Mouse (Mus musculus): ENCODE results near the gene Mfsd12. TPM values are rescaled to one million over a fixed set of nuclear protein-coding genes. Genes with fewer than 3 reads are reported as not detected.

Mfsd12 gene
- polyA plus RNA-seq (2012; fragmentation: generic; extraction: Trizol) = 21.7 TPM

- TF ChIP-seq SRF (IDR thresholded peaks at IDR 0.05; ENCODE audit: control insufficient read depth, insufficient read length, low read depth) = peak; percentile 64
- TF ChIP-seq MAX (IDR thresholded peaks at IDR 0.05; ENCODE audit: low read depth) = no peak
- TF ChIP-seq E2F4 (IDR thresholded peaks at IDR 0.05; ENCODE audit: insufficient read depth) = no peak
- TF ChIP-seq POLR2AphosphoS2 (IDR thresholded peaks at IDR 0.05; ENCODE audit: insufficient read length, low read depth) = peak; percentile 86
- TF ChIP-seq MYOG (IDR thresholded peaks at IDR 0.05; ENCODE audit: control insufficient read depth in 1 of 3, insufficient read depth in 1 of 3, insufficient read length in 2 of 3, low read depth in 2 of 3) = peak in 1 of 3 experiments; percentile 25
- TF ChIP-seq MYOD1 (IDR thresholded peaks at IDR 0.05; ENCODE audit: control insufficient read depth in 1 of 3, insufficient read length in 2 of 3, low read depth in 2 of 3) = peak in 1 of 3 experiments; percentile 35
- TF ChIP-seq POLR2A (IDR thresholded peaks at IDR 0.05; ENCODE audit: insufficient read length, low read depth) = peak; percentile 95
- TF ChIP-seq USF1 (IDR thresholded peaks at IDR 0.05; ENCODE audit: low read depth) = no peak
- TF ChIP-seq REST (IDR thresholded peaks at IDR 0.05; ENCODE audit: insufficient read depth, insufficient read length) = no peak
- TF ChIP-seq CEBPB (IDR thresholded peaks at IDR 0.05; ENCODE audit: insufficient read depth, poor library complexity, severe bottlenecking) = no peak
- no peak for TF ChIP-seq TCF3 (IDR thresholded peaks at IDR 0.05; ENCODE audit: insufficient read length, low read depth)
- peaks cover 5% of the 10 kb centered on the region for H3K79me2 ChIP-seq (ENCODE audit: control insufficient read depth, insufficient read depth)
- H3ac ChIP-seq (ENCODE audit: control insufficient read depth, insufficient read length) = peak within 1 kb of the TSS; percentile 25
- peak within 1 kb of the TSS; percentile 92 for H3K4me2 ChIP-seq (ENCODE audit: low read depth)
- no peaks in the 10 kb centered on the region for H3K27me3 ChIP-seq (ENCODE audit: control insufficient read depth, insufficient read depth, insufficient read length)
- H3K4me3 ChIP-seq = peak within 1 kb of the TSS; percentile 55
- H3K36me3 ChIP-seq (ENCODE audit: control insufficient read depth, insufficient read depth) = no peaks in the 10 kb centered on the region
These were observed at the start of gene Mfsd12 for GRCm38 (mm10) chr10:81356991-81357844. Gene Mfsd12 (plus strand): TSS chr10:81357491.

DNA sequence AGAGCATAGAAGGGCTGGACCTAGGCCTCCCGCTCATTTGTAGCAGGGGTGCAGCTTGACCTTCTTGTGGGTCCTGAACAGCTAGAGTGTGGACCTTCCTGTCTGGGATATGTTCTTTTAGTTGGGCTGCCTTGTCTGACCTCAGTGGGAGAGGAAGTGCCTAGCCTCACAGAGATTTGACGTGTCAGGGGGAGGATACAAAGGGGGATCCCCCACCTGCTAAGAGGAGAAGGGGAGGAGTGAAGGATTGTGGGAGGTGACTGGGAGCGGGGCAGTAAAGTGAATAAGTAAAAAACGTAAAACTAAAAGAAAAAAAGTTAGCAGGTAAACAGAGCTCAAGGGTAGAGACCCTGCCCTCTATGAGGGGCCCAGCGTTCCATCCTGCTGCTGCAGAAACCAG is 47.7 kb upstream of the Mfsd12 start:
- no peak overlapping the region for H3K4me2 ChIP-seq (ENCODE audit: low read depth)
- no peak overlapping the region for H3ac ChIP-seq (ENCODE audit: control insufficient read depth, insufficient read length)
- H3K27me3 ChIP-seq (ENCODE audit: control insufficient read depth, insufficient read depth, insufficient read length) = no peaks in the 10 kb centered on the region
- H3K36me3 ChIP-seq (ENCODE audit: control insufficient read depth, insufficient read depth) = no peaks in the 10 kb centered on the region
- H3K79me2 ChIP-seq (ENCODE audit: control insufficient read depth, insufficient read depth) = no peaks in the 10 kb centered on the region
- TF ChIP-seq SRF (IDR thresholded peaks at IDR 0.05; ENCODE audit: control insufficient read depth, insufficient read length, low read depth) (no peak), REST (IDR thresholded peaks at IDR 0.05; ENCODE audit: insufficient read depth, insufficient read length) (no peak)
- no peak overlapping the region for H3K4me3 ChIP-seq

DNA sequence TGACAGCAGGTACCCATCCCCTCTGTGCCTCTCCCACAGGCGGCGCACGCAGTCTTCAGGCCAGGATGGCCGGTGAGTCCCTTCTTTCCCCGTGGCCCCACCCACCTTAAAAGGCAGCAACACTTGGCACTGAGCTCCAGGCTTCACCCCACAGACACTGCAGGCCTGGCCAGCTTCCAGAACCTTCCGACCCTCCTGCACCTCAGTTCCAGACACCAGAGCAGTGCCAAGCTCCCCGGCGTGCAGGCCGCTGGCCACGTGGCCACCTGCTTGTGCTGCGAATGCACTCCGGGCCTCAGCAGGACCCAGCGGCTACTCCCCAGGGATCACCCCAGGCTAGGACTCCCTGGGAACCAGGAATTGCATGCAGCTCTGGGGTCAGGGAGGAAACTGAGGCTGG is 43.7 kb upstream of the Mfsd12 start:
- Histone ChIP-seq H3K4me2 (ENCODE audit: low read depth) (no peak overlapping the region), H3K4me3 (no peak overlapping the region), H3ac (ENCODE audit: control insufficient read depth, insufficient read length) (no peak overlapping the region), H3K27me3 (ENCODE audit: control insufficient read depth, insufficient read depth, insufficient read length) (no peaks in the 10 kb centered on the region), H3K79me2 (ENCODE audit: control insufficient read depth, insufficient read depth) (no peaks in the 10 kb centered on the region), H3K36me3 (ENCODE audit: control insufficient read depth, insufficient read depth) (no peaks in the 10 kb centered on the region)
- no peak for TF ChIP-seq E2F4 (IDR thresholded peaks at IDR 0.05; ENCODE audit: insufficient read depth)
- TF ChIP-seq TCF3 (IDR thresholded peaks at IDR 0.05; ENCODE audit: insufficient read length, low read depth) = no peak
- TF ChIP-seq POLR2A (IDR thresholded peaks at IDR 0.05; ENCODE audit: insufficient read length, low read depth) = no peak
- no peak for TF ChIP-seq CEBPB (IDR thresholded peaks at IDR 0.05; ENCODE audit: insufficient read depth, poor library complexity, severe bottlenecking)
- TF ChIP-seq MYOD1 (IDR thresholded peaks at IDR 0.05; ENCODE audit: control insufficient read depth in 1 of 3, insufficient read length in 2 of 3, low read depth in 2 of 3) = no peak
- no peak for TF ChIP-seq TCF12 (IDR thresholded peaks at IDR 0.05; ENCODE audit: insufficient read depth, poor library complexity, severe bottlenecking)
- TF ChIP-seq REST (IDR thresholded peaks at IDR 0.05; ENCODE audit: insufficient read depth, insufficient read length) = no peak
- no peak for TF ChIP-seq MAX (IDR thresholded peaks at IDR 0.05; ENCODE audit: low read depth)
- no peak for TF ChIP-seq MYOG (IDR thresholded peaks at IDR 0.05; ENCODE audit: control insufficient read depth in 1 of 3, insufficient read depth in 1 of 3, insufficient read length in 2 of 3, low read depth in 2 of 3)
- no peak for TF ChIP-seq POLR2AphosphoS2 (IDR thresholded peaks at IDR 0.05; ENCODE audit: insufficient read length, low read depth)
- no peak for TF ChIP-seq USF1 (IDR thresholded peaks at IDR 0.05; ENCODE audit: low read depth)
- no peak for TF ChIP-seq SRF (IDR thresholded peaks at IDR 0.05; ENCODE audit: control insufficient read depth, insufficient read length, low read depth)

DNA sequence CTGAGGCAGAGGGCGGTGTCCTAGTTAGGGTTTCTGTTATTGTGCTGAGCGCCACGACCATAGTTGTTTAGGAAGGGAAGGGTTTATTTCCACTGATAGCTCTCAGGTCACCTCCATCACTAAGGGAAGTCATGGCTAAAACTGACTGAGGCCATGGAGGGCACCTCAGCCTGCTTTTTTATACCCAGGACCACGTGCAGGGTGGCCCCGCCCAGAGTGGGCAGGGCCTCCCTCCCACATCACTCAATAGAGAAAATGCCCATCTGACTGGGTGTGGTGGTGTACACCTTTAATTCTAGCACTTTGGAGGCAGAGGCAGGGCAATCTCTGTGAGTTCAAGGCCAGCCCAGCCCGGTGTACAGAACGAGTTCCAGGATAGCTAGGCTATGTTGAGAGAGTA is 43.1 kb upstream of the Mfsd12 start:
- no peaks in the 10 kb centered on the region for H3K36me3 ChIP-seq (ENCODE audit: control insufficient read depth, insufficient read depth)
- no peak for TF ChIP-seq MYOG (IDR thresholded peaks at IDR 0.05; ENCODE audit: control insufficient read depth in 1 of 3, insufficient read depth in 1 of 3, insufficient read length in 2 of 3, low read depth in 2 of 3)
- TF ChIP-seq USF1 (IDR thresholded peaks at IDR 0.05; ENCODE audit: low read depth) = peak; percentile 32
- no peak for TF ChIP-seq E2F4 (IDR thresholded peaks at IDR 0.05; ENCODE audit: insufficient read depth)
- TF ChIP-seq TCF3 (IDR thresholded peaks at IDR 0.05; ENCODE audit: insufficient read length, low read depth) = no peak
- no peak for TF ChIP-seq MAX (IDR thresholded peaks at IDR 0.05; ENCODE audit: low read depth)

DNA sequence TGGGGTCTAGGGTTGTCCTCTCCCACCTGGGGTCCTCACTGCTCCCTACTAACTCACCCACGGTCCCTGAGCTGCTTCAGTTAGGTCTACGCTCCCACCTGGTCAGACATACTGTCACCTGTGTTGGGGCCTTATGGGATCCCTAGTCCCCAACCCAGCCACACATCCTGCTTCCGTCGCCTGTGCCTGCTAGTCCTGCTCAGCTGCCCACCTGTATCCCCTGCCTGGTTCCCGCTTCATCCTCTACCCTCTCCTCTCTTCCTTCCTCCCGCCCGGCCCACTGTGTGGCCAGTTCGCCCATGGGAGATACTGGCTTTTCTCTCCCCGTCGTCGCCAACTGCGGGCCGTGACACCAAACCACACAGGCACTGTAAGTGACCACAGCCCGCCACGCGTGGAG is 41.7 kb upstream of the Mfsd12 start:
- TF ChIP-seq E2F4 (IDR thresholded peaks at IDR 0.05; ENCODE audit: insufficient read depth) = no peak
- no peak for TF ChIP-seq REST (IDR thresholded peaks at IDR 0.05; ENCODE audit: insufficient read depth, insufficient read length)
- no peak for TF ChIP-seq MYOG (IDR thresholded peaks at IDR 0.05; ENCODE audit: control insufficient read depth in 1 of 3, insufficient read depth in 1 of 3, insufficient read length in 2 of 3, low read depth in 2 of 3)
- TF ChIP-seq USF1 (IDR thresholded peaks at IDR 0.05; ENCODE audit: low read depth) = no peak
- no peak for TF ChIP-seq CEBPB (IDR thresholded peaks at IDR 0.05; ENCODE audit: insufficient read depth, poor library complexity, severe bottlenecking)
- no peak for TF ChIP-seq TCF3 (IDR thresholded peaks at IDR 0.05; ENCODE audit: insufficient read length, low read depth)
- TF ChIP-seq POLR2AphosphoS2 (IDR thresholded peaks at IDR 0.05; ENCODE audit: insufficient read length, low read depth) = no peak
- no peak for TF ChIP-seq TCF12 (IDR thresholded peaks at IDR 0.05; ENCODE audit: insufficient read depth, poor library complexity, severe bottlenecking)
- no peak for TF ChIP-seq POLR2A (IDR thresholded peaks at IDR 0.05; ENCODE audit: insufficient read length, low read depth)
- no peak for TF ChIP-seq SRF (IDR thresholded peaks at IDR 0.05; ENCODE audit: control insufficient read depth, insufficient read length, low read depth)
- TF ChIP-seq MAX (IDR thresholded peaks at IDR 0.05; ENCODE audit: low read depth) = no peak
- TF ChIP-seq MYOD1 (IDR thresholded peaks at IDR 0.05; ENCODE audit: control insufficient read depth in 1 of 3, insufficient read length in 2 of 3, low read depth in 2 of 3) = no peak
- no peak overlapping the region for H3ac ChIP-seq (ENCODE audit: control insufficient read depth, insufficient read length)
- H3K79me2 ChIP-seq (ENCODE audit: control insufficient read depth, insufficient read depth) = no peaks in the 10 kb centered on the region

More for the DNA sequence above, 43.1 kb upstream of the Mfsd12 start:
- Histone ChIP-seq H3K27me3 (ENCODE audit: control insufficient read depth, insufficient read depth, insufficient read length) (no peaks in the 10 kb centered on the region), H3K4me3 (no peak overlapping the region), H3K4me2 (ENCODE audit: low read depth) (no peak overlapping the region), H3K79me2 (ENCODE audit: control insufficient read depth, insufficient read depth) (no peaks in the 10 kb centered on the region), H3ac (ENCODE audit: control insufficient read depth, insufficient read length) (no peak overlapping the region)

More for the DNA sequence above, 41.7 kb upstream of the Mfsd12 start:
- Histone ChIP-seq H3K4me3 (no peak overlapping the region), H3K36me3 (ENCODE audit: control insufficient read depth, insufficient read depth) (no peaks in the 10 kb centered on the region), H3K27me3 (ENCODE audit: control insufficient read depth, insufficient read depth, insufficient read length) (no peaks in the 10 kb centered on the region), H3K4me2 (ENCODE audit: low read depth) (no peak overlapping the region)
